ENCODE assay signal across 21 mouse cellular contexts in the genomic region with DNA sequence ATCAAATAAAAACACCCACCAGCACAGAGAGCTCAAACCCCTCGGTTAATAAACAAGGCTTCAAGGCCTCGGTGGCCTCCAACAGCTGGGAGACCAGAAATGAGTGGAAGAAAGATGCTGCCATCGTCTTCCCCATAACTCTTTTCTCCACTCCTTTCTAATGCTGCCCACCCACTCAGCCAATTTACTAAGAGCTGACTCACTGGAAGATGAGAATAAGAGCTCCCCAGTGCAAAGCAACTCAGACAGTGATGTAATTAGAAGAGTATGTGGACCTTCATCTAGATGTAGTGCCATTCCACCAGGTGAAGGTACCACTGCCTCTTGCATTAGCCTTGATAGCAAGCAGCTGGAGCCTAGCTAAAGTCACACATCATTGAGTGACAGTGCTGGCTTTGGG.
DNase-seq lines count a peak whose midpoint lies in the region; ATAC-seq lines count a peak whose summit lies in the region.
"Had no signal": no experiment of that assay in that cellular context is flagged by ENCODE, and none has a peak within 500 bp of the region (broad histone marks: within the 10 kb centered on the region; RNA-seq: fewer than 3 reads in every experiment).

No protein-coding gene starts in this region.

- 22% methylated on average over 3 of the region's 3 CpGs for WGBS in limb, embryonic 10.5 days

- H3K27me3 ChIP-seq in limb, embryonic 10.5 days (ENCODE audit: low read depth, poor library complexity, severe bottlenecking), result no peaks in the 10 kb centered on the region
- H3K27me3 ChIP-seq: embryonic facial prominence, embryonic 13.5 days; forebrain, embryonic 12.5 days; heart, embryonic 13.5 days; hindbrain, embryonic 15.5 days had no signal

- peak overlapping the region; percentile 78 for H3K27ac ChIP-seq in limb, embryonic 10.5 days
- H3K27ac ChIP-seq: embryonic facial prominence, embryonic 13.5 days; forebrain, embryonic 12.5 days; gastrocnemius, adult 2 months; heart, embryonic 13.5 days; hindbrain, embryonic 15.5 days had no signal

- H3K9me3 ChIP-seq in limb, embryonic 10.5 days (replicated peaks), result no peaks in the 10 kb centered on the region
- H3K9me3 ChIP-seq: embryonic facial prominence, embryonic 13.5 days; forebrain, embryonic 12.5 days; hindbrain, embryonic 15.5 days had no signal

- ATAC-seq in inflammation-experienced regulatory T-cells, adult 6 months, result no peak
- ATAC-seq: CD4-positive, CD25-positive, alpha-beta regulatory T cell, adult 4 months; forebrain, embryonic 16.5 days had no signal

- peaks cover 29% of the 10 kb centered on the region for H3K4me1 ChIP-seq in limb, embryonic 10.5 days
- H3K4me1 ChIP-seq: embryonic facial prominence, embryonic 13.5 days; forebrain, embryonic 12.5 days; heart, embryonic 13.5 days; hindbrain, embryonic 15.5 days had no signal

- intact Hi-C loops in left cerebral cortex, postnatal 10 days (cut with DNase I), result no loop called here

- H3K4me3 ChIP-seq in limb, embryonic 10.5 days, result no peak overlapping the region
- H3K4me3 ChIP-seq: embryonic facial prominence, embryonic 13.5 days; forebrain, embryonic 12.5 days; gastrocnemius, adult 2 months; heart, embryonic 13.5 days; hindbrain, embryonic 15.5 days had no signal

- no peaks in the 10 kb centered on the region for H3K36me3 ChIP-seq in limb, embryonic 10.5 days
- H3K36me3 ChIP-seq: embryonic facial prominence, embryonic 13.5 days; forebrain, embryonic 12.5 days; G1E; heart, embryonic 13.5 days; hindbrain, embryonic 15.5 days had no signal

- DNase-seq in right cerebral cortex, adult 18-20 months, result peak; percentile 7
- DNase-seq in right cerebral cortex, postnatal 36 days (ENCODE audit: low spot score in 2 of 2), result no peak
- DNase-seq in limb, embryonic 10.5 days (ENCODE audit: low spot score), result peak; percentile 37
- DNase-seq in mesoderm, embryonic 11.5 days (ENCODE audit: low read depth, low spot score), result peak; percentile 28
- no peak for DNase-seq in left cerebral cortex, postnatal 10 days (ENCODE audit: extremely low spot score in 1 of 2, low spot score in 2 of 2)
- DNase-seq: adrenal gland, adult 8-10 months; adrenal gland, postnatal 36 days; cerebellum, adult 11-12 months; cerebellum, adult 9-10 months; cerebellum, postnatal 25 days; gastrocnemius, adult 2 months; gastrocnemius, postnatal 25 days; heart, postnatal 36 days had no signal

Comparison
In these comparisons a context has a peak if more than half of its experiments do, and no peak if none do; other contexts are left out.
1. DNase-seq: peak in right cerebral cortex, adult 18-20 months (single experiment), limb, embryonic 10.5 days (single experiment) and mesoderm, embryonic 11.5 days (single experiment); none in right cerebral cortex, postnatal 36 days (0 of 2) and left cerebral cortex, postnatal 10 days (0 of 2).